Mouse (Mus musculus) ES-E14 (cell line): ENCODE results near the gene Ddx17. TPM values are rescaled to one million over a fixed set of nuclear protein-coding genes. Genes with fewer than 3 reads are reported as not detected.

Experiments used
- DNase-seq: peaks from one replicate; pipeline ENCODE4 v3.0.0-alpha.2; 2013; ENCODE audit warnings: low read depth, low spot score
- H3K27ac ChIP-seq: 2 replicates; pipeline ENCODE4 v1.5.1; 2012; ENCODE audit warnings: low read depth, mild to moderate bottlenecking, low read length, moderate library complexity, mixed read lengths; ENCODE audit not compliant: poor library complexity, insufficient read depth, severe bottlenecking
- H3K36me3 ChIP-seq: 2 replicates; pipeline ENCODE4 v1.6.1; 2012; ENCODE audit warnings: mild to moderate bottlenecking, low read length, moderate library complexity, mixed read lengths; ENCODE audit not compliant: control insufficient read depth, poor library complexity, insufficient read depth, severe bottlenecking
- H3K4me1 ChIP-seq, 2 experiments: fragments of 150-350 bp in 1 of 2; sonication (generic) in 1 of 2; 2 replicates each; pipeline ENCODE4 v1.6.1; 2012; ENCODE audit warnings: low read length in 2 of 2, mild to moderate bottlenecking in 1 of 2, mixed read lengths in 1 of 2; ENCODE audit not compliant: control insufficient read depth in 2 of 2, insufficient read depth in 2 of 2, poor library complexity in 1 of 2
- H3K4me3 ChIP-seq, 2 experiments: fragments of 150-350 bp in 1 of 2; sonication (generic) in 1 of 2; 2 replicates each; pipeline ENCODE4 v1.5.1; 2012; ENCODE audit warnings: low read length in 2 of 2, low read depth in 1 of 2, mild to moderate bottlenecking in 1 of 2, mixed read lengths in 1 of 2; ENCODE audit not compliant: insufficient read depth in 1 of 2, poor library complexity in 1 of 2, severe bottlenecking in 1 of 2
- H3K9ac ChIP-seq: 2 replicates; pipeline ENCODE4 v1.6.1; 2012; ENCODE audit warnings: low read depth, mild to moderate bottlenecking, low read length, mixed read lengths; ENCODE audit not compliant: poor library complexity, insufficient read depth, severe bottlenecking
- H3K9me3 ChIP-seq: fragments of 150-350 bp; sonication (generic); 2 replicates; pipeline ENCODE4 v1.6.1; 2012; ENCODE audit warnings: low read depth, mild to moderate bottlenecking, low read length; ENCODE audit not compliant: control insufficient read depth, insufficient read depth
- CHD2 ChIP-seq: IDR thresholded peaks from 2 replicates; pipeline ENCODE4 v1.6.1; 2014; ENCODE audit warnings: mild to moderate bottlenecking, low read depth, low read length, inconsistent platforms
- HCFC1 ChIP-seq: IDR thresholded peaks from 2 replicates; pipeline ENCODE4 v1.6.1; 2012; ENCODE audit warnings: low read length, inconsistent platforms, borderline replicate concordance; ENCODE audit not compliant: insufficient read depth
- MAFK ChIP-seq: IDR thresholded peaks from 2 replicates; pipeline ENCODE4 v1.6.1; 2014; ENCODE audit warnings: mild to moderate bottlenecking, low read depth, low read length, inconsistent platforms; ENCODE audit not compliant: insufficient read depth
- ZC3H11A ChIP-seq: IDR thresholded peaks from 2 replicates; pipeline ENCODE4 v1.6.1; 2012; ENCODE audit warnings: low read depth, mild to moderate bottlenecking, inconsistent platforms, low read length, borderline replicate concordance
- ZNF384 ChIP-seq: IDR thresholded peaks from 2 replicates; pipeline ENCODE4 v1.6.1; 2012; ENCODE audit warnings: low read depth, low read length, inconsistent platforms
- in situ Hi-C, 2 experiments: fragments of 600-800 bp; cut with MboI; formaldehyde crosslinking; loops; one replicate each; pipeline ENCODE4 v1.15.1; 2025; ENCODE audit warnings: low sequenced_read_pairs in 2 of 2, inconsistent platforms in 1 of 2; ENCODE audit not compliant: unreplicated experiment in 2 of 2
- total RNA-seq: library from RNA; depleted of rRNA; stranded (reverse); fragments of 300-350 nt; gene quantifications from 2 replicates; pipeline ENCODE4 v1.2.3, GENCODE M21; 2012

The Ddx17 gene
- total RNA-seq, 1 experiment: 211 TPM

GRCm38 (mm10) chr15:79547289-79547820 lies 814 bp upstream of the Ddx17 start:
- Histone ChIP-seq H3K27ac (peak overlapping the region; percentile 90), H3K9me3 (no peaks in the 10 kb centered on the region), H3K9ac (peak overlapping the region; percentile 87), H3K36me3 (peaks cover 11% of the 10 kb centered on the region), H3K4me1 (peaks cover 0 to 4% of the 10 kb centered on the region in 2 experiments; a peak in 1 of 4 replicates), H3K4me3 (peak overlapping the region; percentile 2 to 59)
- no peak for DNase-seq
- in situ Hi-C loops: no loop called here
- no peak for TF ChIP-seq ZNF384
- TF ChIP-seq MAFK: no peak
- no peak for TF ChIP-seq HCFC1
- TF ChIP-seq ZC3H11A: no peak
- no peak for TF ChIP-seq CHD2

DNA sequence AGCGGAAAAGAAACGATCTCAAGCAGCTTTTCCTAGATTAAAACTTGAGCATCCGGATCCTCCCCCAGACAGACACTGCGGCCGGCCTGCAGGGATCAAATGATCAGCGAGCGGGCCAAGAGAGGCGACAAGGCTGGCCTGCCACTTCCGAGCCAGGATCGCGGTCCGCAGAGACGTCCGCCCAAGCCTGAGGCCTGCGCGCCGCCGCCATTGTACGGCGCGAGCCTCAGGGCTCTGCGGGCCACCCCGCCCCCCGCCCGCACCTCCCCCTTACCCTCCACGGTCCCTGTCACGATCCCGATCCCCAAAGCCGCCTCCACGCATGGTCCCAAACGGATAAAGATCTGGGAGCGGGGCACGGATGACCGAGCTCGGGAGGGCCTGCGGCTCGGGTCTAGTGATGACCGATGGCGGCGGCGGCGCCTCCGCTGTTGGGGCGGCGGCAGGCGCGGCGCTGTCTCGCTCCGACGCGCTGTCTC lies 581 bp downstream of the Ddx17 start:
- TF ChIP-seq CHD2 (no peak), HCFC1 (peak; percentile 41; the same call in 1 of the 2 replicates), MAFK (no peak), ZNF384 (no peak), ZC3H11A (no peak)
- no peak for DNase-seq
- no peaks in the 10 kb centered on the region for H3K9me3 ChIP-seq
- H3K9ac ChIP-seq: peak overlapping the region; percentile 98
- peaks cover 0 to 4% of the 10 kb centered on the region in 2 experiments; a peak in 1 of 4 replicates for H3K4me1 ChIP-seq
- H3K27ac ChIP-seq: peak overlapping the region; percentile 93
- peak overlapping the region; percentile 32 to 92 for H3K4me3 ChIP-seq
- in situ Hi-C loops: no loop called here
- H3K36me3 ChIP-seq: peaks cover 20% of the 10 kb centered on the region

- no peak overlapping the region; the same call in 1 of the 2 replicates for H3K27ac ChIP-seq
These were observed 1.0 kb downstream of the Ddx17 start for GRCm38 (mm10) chr15:79545496-79545895.

GRCm38 (mm10) chr15:79543968-79544367 lies 2.6 kb downstream of the Ddx17 start:
- TF ChIP-seq ZC3H11A: no peak
- no peak for TF ChIP-seq CHD2
- no peak for TF ChIP-seq ZNF384
- TF ChIP-seq HCFC1: no peak
- no peak for TF ChIP-seq MAFK
- DNase-seq: no peak
- Histone ChIP-seq H3K36me3 (peaks cover 32% of the 10 kb centered on the region), H3K27ac (no peak overlapping the region), H3K4me1 (peaks cover 0 to 4% of the 10 kb centered on the region in 2 experiments; a peak in 1 of 4 replicates), H3K9me3 (no peaks in the 10 kb centered on the region), H3K9ac (no peak overlapping the region), H3K4me3 (peak overlapping the region; percentile 1 to 2; a peak in 2 of 4 replicates)
- in situ Hi-C loops: no loop called here

More at GRCm38 (mm10) chr15:79545496-79545895, 1.0 kb downstream of the Ddx17 start:
- TF ChIP-seq CHD2 (no peak), ZC3H11A (no peak), ZNF384 (no peak), MAFK (no peak), HCFC1 (no peak)
- Histone ChIP-seq H3K4me1 (peaks cover 0 to 4% of the 10 kb centered on the region in 2 experiments; a peak in 1 of 4 replicates), H3K9ac (peak overlapping the region; percentile 98), H3K9me3 (no peaks in the 10 kb centered on the region), H3K36me3 (peaks cover 24% of the 10 kb centered on the region), H3K4me3 (peak overlapping the region; percentile 32 to 92)
- no peak for DNase-seq
- in situ Hi-C loops: no loop called here
